Mouse (Mus musculus): ENCODE measurements around the gene Cep131. TPM values are rescaled to one million over a fixed set of nuclear protein-coding genes. Genes with fewer than 3 reads are reported as not detected.

Cep131 gene
- polyA plus RNA-seq, 1 experiment: 34.7 TPM

DNA sequence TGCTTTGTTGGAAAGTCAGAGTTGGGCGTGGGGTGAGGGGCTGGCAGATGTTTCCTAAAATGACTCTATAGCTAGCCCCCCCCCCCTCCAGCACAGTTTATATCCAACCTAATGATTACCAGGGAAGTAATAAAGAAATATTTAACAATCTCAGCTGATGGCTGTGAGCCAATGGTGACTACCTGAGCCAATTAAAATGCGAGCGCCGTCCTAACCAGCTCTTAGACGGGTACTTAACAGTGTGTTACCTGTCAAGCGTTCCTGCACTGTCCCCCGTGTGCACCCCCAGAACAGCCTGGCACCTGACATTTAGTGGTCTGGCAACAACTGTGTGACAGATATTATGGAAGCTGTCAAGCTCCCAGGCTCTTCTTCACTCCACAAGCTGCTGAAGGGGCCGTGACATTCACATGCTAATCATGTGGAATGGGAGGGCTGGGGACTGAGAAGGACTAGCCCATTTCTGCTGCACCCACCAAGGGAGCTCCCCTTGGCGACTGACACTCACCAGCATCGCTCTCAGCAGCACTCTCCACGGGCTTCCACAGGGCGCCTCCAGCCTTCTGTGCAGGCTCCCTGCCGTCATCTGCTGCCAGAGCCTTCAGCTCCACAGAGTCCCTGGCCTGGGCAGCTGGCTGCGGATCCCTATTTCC lies 23.1 kb upstream of the Cep131 start:
- TF ChIP-seq GATA1 (IDR thresholded peaks at IDR 0.05; ENCODE audit: low read length): no peak

DNA sequence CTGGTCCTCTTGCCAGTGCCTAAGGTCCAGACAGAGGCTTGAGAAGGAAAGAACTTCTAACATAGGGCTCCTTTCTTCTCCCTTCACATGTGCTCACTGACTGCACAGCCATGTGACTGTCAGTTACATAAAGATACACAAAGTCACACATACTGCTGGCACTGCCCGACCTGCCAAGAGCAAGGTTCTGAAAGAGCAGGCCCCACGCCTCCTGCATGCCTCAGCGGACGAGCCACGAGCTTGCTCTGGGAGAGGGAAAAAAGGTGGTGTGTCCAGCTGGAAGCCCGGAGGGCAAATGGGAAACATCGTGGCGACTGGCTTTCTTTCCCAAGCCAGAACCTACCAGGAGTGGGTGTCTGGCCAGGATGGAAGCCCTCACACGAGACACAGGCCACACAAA lies 21.2 kb upstream of the Cep131 start:
- TF ChIP-seq GATA1 (IDR thresholded peaks at IDR 0.05; ENCODE audit: low read length): no peak

DNA sequence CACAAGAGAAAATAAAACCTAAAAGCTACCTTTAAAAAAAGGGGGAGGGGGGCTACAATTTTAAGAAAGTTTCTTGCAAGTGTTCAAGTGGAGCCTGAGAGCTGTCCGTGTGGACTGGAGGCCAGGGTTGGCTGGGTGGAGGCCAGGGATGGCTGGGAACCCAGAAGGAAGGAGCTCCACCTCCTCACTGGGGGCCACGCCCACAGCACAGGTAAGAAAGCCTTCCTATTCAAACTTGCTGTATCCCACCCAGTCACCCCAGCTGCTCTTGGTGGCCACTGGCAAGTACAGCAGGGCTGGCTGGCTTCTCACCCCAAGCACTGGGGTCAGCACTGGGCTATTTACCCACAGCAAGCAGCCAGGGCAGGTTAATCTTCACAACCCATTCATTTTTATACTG lies 20.4 kb upstream of the Cep131 start:
- no peak for TF ChIP-seq GATA1 (IDR thresholded peaks at IDR 0.05; ENCODE audit: low read length)

DNA sequence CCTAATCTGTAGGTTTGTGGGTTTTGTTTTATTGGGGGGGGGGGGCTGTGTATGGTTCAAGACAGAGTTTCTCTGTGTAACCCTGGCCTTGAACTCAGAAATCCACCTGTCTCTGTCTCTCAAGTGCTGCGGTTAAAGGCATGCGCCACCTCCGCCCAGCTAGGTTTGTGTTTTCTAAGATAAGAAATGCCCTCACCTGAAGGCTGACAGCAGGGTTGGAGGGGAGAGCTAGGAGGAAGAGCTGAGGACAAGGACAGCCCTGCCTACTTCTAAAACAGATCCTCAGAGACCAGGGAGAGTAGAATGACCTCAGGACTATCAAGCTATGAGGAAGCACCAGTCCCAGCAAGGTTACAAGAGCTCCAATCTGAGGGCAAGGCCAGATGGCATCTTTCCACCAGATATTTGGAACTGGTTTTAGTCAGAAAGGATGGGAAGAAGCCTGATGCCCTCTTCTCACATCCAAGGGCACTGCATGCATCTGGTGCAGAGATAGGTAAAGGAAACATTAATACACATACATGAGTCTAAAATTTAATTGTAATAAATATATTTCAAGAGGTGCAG lies 16.9 kb upstream of the Cep131 start:
- TF ChIP-seq GATA1 (IDR thresholded peaks at IDR 0.05; ENCODE audit: low read length): no peak

GRCm38 (mm10) chr11:120101036-120101435 lies 14.4 kb upstream of the Cep131 start:
- no peak for TF ChIP-seq GATA1 (IDR thresholded peaks at IDR 0.05; ENCODE audit: low read length)

DNA sequence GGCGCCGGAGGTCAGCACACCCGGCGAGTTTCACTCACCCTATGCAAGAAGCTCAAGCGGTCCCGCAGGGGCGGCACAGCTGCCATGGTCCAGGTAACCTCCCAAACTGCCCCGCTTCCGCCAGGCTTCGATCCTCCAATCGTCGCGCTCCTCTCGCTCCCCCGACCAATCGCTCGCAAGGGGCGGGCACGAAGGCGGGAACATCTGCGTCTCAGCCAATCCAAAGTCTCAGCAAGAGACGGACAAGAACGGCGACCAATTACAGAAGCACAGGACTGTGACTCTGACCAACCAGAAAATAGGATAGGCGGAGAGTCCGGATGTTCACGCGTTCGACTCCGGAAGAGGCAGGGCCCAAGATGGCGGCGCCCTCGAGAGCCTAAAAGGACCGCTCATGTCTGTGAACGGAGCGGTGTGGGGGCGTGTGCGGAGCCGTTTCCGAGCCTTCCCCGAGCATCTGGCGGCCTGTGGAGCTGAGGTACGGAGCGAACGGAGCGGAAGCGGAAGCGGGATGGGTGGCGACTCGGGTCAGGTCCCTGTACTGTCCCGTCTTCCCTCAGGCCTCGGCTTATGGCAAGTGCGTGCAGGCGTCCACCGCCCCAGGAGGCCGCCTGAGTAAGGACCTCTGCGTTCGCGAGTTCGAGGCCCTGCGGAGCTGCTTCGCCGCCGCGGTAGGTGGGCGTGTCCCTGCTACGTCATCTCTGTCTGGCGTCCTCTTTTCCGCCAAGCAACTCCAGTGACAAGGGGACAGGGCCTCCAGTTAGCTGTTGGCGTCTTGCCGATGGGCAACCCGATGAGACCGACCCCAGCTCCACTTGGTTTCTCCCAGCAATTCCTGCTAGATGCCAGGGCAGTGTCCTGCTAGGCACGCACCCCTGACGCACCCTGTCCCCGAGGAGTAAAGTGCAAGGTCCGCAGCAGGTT lies 12.2 kb upstream of the Cep131 start, which contains the start of the genes Tepsin and Ndufaf8:
Gene Tepsin (minus strand): TSS at position 144 of the 924 bp plus-strand sequence.
Gene Ndufaf8 (plus strand): TSS at position 341 of the 924 bp plus-strand sequence.
- TF ChIP-seq GATA1 (IDR thresholded peaks at IDR 0.05; ENCODE audit: low read length): no peak

GRCm38 (mm10) chr11:120092817-120093591 lies 6.4 kb upstream of the Cep131 start:
- no peak for TF ChIP-seq GATA1 (IDR thresholded peaks at IDR 0.05; ENCODE audit: low read length)

GRCm38 (mm10) chr11:120090661-120091060 lies 4.0 kb upstream of the Cep131 start:
- TF ChIP-seq GATA1 (IDR thresholded peaks at IDR 0.05; ENCODE audit: low read length): no peak

GRCm38 (mm10) chr11:120085891-120086627 lies 568 bp downstream of the Cep131 start:
- no peak for TF ChIP-seq GATA1 (IDR thresholded peaks at IDR 0.05; ENCODE audit: low read length)

- no peak for TF ChIP-seq GATA1 (IDR thresholded peaks at IDR 0.05; ENCODE audit: low read length)
Measured at GRCm38 (mm10) chr11:120080282-120080681, 6.3 kb downstream of the Cep131 start.

GRCm38 (mm10) chr11:120076191-120076590 lies 10.4 kb downstream of the Cep131 start:
- no peak for TF ChIP-seq GATA1 (IDR thresholded peaks at IDR 0.05; ENCODE audit: low read length)

GRCm38 (mm10) chr11:120072986-120073647 lies 13.5 kb downstream of the Cep131 start:
- no peak for TF ChIP-seq GATA1 (IDR thresholded peaks at IDR 0.05; ENCODE audit: low read length)

DNA sequence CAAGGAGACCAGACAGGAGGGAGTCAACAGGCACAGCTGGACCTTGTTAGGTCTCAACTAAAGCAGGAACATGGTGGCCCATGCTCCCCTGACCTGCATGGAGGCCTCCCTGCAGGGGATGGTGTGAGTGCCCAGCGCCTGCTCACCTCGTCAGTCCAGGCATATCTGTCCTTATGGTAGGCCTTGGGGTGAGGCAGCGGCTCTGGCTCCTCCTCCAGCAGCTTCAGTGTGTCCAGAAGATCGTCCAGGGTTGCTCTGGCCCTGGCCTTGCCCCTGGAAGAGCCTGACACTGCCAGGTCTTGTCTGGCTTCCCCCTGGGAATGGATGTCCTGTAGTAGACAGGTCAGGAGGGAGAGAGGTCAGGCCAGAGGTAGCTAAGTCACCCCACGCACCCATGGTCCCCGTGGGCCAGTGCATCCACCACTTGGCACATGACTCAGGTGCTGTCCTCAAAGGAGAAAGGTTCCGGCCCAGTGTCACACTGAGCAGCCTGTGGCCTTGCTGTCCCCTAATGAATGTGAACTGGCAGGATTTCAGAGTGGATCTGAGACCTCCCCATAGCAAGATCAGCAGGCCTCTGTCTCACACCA lies 14.8 kb downstream of the Cep131 start:
- TF ChIP-seq GATA1 (IDR thresholded peaks at IDR 0.05; ENCODE audit: low read length): no peak

GRCm38 (mm10) chr11:120071065-120071464 lies 15.6 kb downstream of the Cep131 start:
- no peak for TF ChIP-seq GATA1 (IDR thresholded peaks at IDR 0.05; ENCODE audit: low read length)
